Mouse (Mus musculus) urinary bladder, postnatal 10 days (tissue): ENCODE results near the gene Noxo1.

ENCODE experiments used
- DNase-seq: peaks from one replicate; pipeline ENCODE4 v3.0.0; 2022; ENCODE audit warnings: low spot score

The Noxo1 gene

GRCm38 (mm10) chr17:24743896-24744295 lies 47.9 kb downstream of the Noxo1 start:
- no peak for DNase-seq

- DNase-seq: no peak
These were observed 48.3 kb downstream of the Noxo1 start for GRCm38 (mm10) chr17:24744381-24744780.

- peak; percentile 37 for DNase-seq
These were observed 49.8 kb downstream of the Noxo1 start for GRCm38 (mm10) chr17:24745526-24746497.

- DNase-seq: no peak
These were observed 51.0 kb downstream of the Noxo1 start for GRCm38 (mm10) chr17:24746986-24747385.
